11 mouse cellular contexts compared by ENCODE assay signal in genomic region chr5:118374968-118375367, GRCm38 (mm10).
DNase-seq lines count a peak whose midpoint lies in the region; ATAC-seq and TF ChIP-seq lines count a peak whose summit lies in the region.
"Had no signal": no experiment of that assay in that cellular context is flagged by ENCODE, and none has a peak within 500 bp of the region (broad histone marks: within the 10 kb centered on the region; RNA-seq: fewer than 3 reads in every experiment).

No protein-coding gene starts in this region.

- no peak for TF ChIP-seq CTCF in lung, embryonic 14.5 days (IDR thresholded peaks at IDR 0.05; ENCODE audit: low read depth)
- TF ChIP-seq CTCF in left cerebral cortex, adult 2 months (IDR thresholded peaks at IDR 0.05): no peak

- H3K9ac ChIP-seq in lung, embryonic 14.5 days: no peak overlapping the region

- WGBS in lung, embryonic 14.5 days: 19% methylated on average over 2 of the region's 2 CpGs

- ATAC-seq in lung, embryonic 14.5 days (ENCODE audit: insufficient read depth): peak; percentile 44

- no peak overlapping the region for H3K4me3 ChIP-seq in lung, embryonic 14.5 days (ENCODE audit: low read depth, low read length)
- H3K4me3 ChIP-seq in left cerebral cortex, adult 2 months: no peak overlapping the region
- H3K4me3 ChIP-seq: layer of hippocampus, adult 2 months had no signal

- H3K4me1 ChIP-seq in lung, embryonic 14.5 days (ENCODE audit: insufficient read depth): peaks cover 27% of the 10 kb centered on the region

- H3K27me3 ChIP-seq in lung, embryonic 14.5 days (ENCODE audit: insufficient read depth, low read length): 0 out of 2 replicates have a peak, but pooled peaks cover 2% of the 10 kb centered on the region

- H3K27ac ChIP-seq in lung, embryonic 14.5 days (ENCODE audit: low read depth): peak overlapping the region; percentile 50; the same call in 1 of the 2 replicates
- no peak overlapping the region for H3K27ac ChIP-seq in left cerebral cortex, adult 2 months
- H3K27ac ChIP-seq: layer of hippocampus, adult 2 months had no signal

- H3K9me3 ChIP-seq in lung, embryonic 14.5 days (ENCODE audit: low read depth, low read length): no peaks in the 10 kb centered on the region

- intact Hi-C loops in left cerebral cortex, adult 2 months (cut with DNase I): no loop called here
- intact Hi-C loops in heart, postnatal 14 days (cut with DNase I): no loop called here

- peak; percentile 87 for DNase-seq in heart, adult 11 months
- DNase-seq in heart, adult 9 months (ENCODE audit: low spot score in 2 of 2): no peak
- DNase-seq in urinary bladder, postnatal 14 days (ENCODE audit: low spot score): peak; percentile 49
- DNase-seq in urinary bladder, adult 18-20 months (ENCODE audit: low spot score in 2 of 2): no peak
- peak; percentile 48 for DNase-seq in lung, embryonic 14.5 days
- no peak for DNase-seq in left cerebral cortex, adult 2 months (ENCODE audit: extremely low spot score in 1 of 2, low spot score in 2 of 2)
- no peak for DNase-seq in embryo, embryonic 10 days (ENCODE audit: low spot score)
- no peak for DNase-seq in heart, postnatal 14 days
- DNase-seq: cerebellum, postnatal 10 days; left cerebral cortex, postnatal 4 days had no signal

- no peaks in the 10 kb centered on the region for H3K36me3 ChIP-seq in lung, embryonic 14.5 days (ENCODE audit: insufficient read depth)

- no peak overlapping the region for H3K4me2 ChIP-seq in lung, embryonic 14.5 days

Comparison
In these comparisons a context has a peak if more than half of its experiments do, and no peak if none do; other contexts are left out.
1. DNase-seq: peak in heart, adult 11 months (single experiment), urinary bladder, postnatal 14 days (single experiment) and lung, embryonic 14.5 days (single experiment); none in heart, adult 9 months (0 of 2), urinary bladder, adult 18-20 months (0 of 2), left cerebral cortex, adult 2 months (0 of 2), embryo, embryonic 10 days (single experiment) and heart, postnatal 14 days (0 of 2).